Mouse (Mus musculus) 416B (cell line): ENCODE results near the gene Ptger2.

Experiments used
- DNase-seq: peaks from one replicate; pipeline ENCODE4 v3.0.0; 2011; ENCODE audit warnings: low read depth

The Ptger2 gene

GRCm38 (mm10) chr14:44987674-44988355 lies at the start of gene Ptger2:
Gene Ptger2, plus strand, starts transcription at chr14:44988195.
- DNase-seq: peak; percentile 34

GRCm38 (mm10) chr14:44960746-44961145 lies 27.2 kb upstream of the Ptger2 start:
- DNase-seq: no peak

- peak; percentile 42 for DNase-seq
These were observed 10.7 kb upstream of the Ptger2 start for GRCm38 (mm10) chr14:44977278-44977677.

- DNase-seq: peak; percentile 70
These were observed 8.1 kb upstream of the Ptger2 start for GRCm38 (mm10) chr14:44979887-44980286.

GRCm38 (mm10) chr14:44981490-44981889 lies 6.5 kb upstream of the Ptger2 start:
- DNase-seq: peak; percentile 83

GRCm38 (mm10) chr14:44984106-44984505 lies 3.9 kb upstream of the Ptger2 start:
- no peak for DNase-seq

- peak; percentile 21 for DNase-seq
These were observed 1.7 kb upstream of the Ptger2 start for GRCm38 (mm10) chr14:44986248-44986647.

GRCm38 (mm10) chr14:44988456-44989016 lies 541 bp downstream of the Ptger2 start:
- DNase-seq: no peak

GRCm38 (mm10) chr14:44989017-44989721 lies 1.2 kb downstream of the Ptger2 start:
- no peak for DNase-seq

GRCm38 (mm10) chr14:44989751-44990150 lies 1.8 kb downstream of the Ptger2 start:
- DNase-seq: no peak

- no peak for DNase-seq
These were observed 6.3 kb downstream of the Ptger2 start for GRCm38 (mm10) chr14:44994337-44994736.

- DNase-seq: no peak
These were observed 12.2 kb downstream of the Ptger2 start for GRCm38 (mm10) chr14:45000086-45000769.

GRCm38 (mm10) chr14:45005698-45006283 lies 17.8 kb downstream of the Ptger2 start:
- DNase-seq: peak; percentile 70

GRCm38 (mm10) chr14:45009242-45009641 lies 21.2 kb downstream of the Ptger2 start:
- no peak for DNase-seq

- DNase-seq: peak; percentile 94
These were observed 23.3 kb downstream of the Ptger2 start for GRCm38 (mm10) chr14:45011260-45011659.

- DNase-seq: peak; percentile 87
These were observed 23.7 kb downstream of the Ptger2 start for GRCm38 (mm10) chr14:45011671-45012070.

- peak; percentile 61 for DNase-seq
These were observed 33.6 kb downstream of the Ptger2 start for GRCm38 (mm10) chr14:45021551-45021950.

- no peak for DNase-seq
These were observed 46.3 kb downstream of the Ptger2 start for GRCm38 (mm10) chr14:45034293-45034692.

GRCm38 (mm10) chr14:45036579-45036978 lies 48.6 kb downstream of the Ptger2 start:
- DNase-seq: no peak

GRCm38 (mm10) chr14:45038052-45038451 lies 50.1 kb downstream of the Ptger2 start:
- peak; percentile 97 for DNase-seq

- peak; percentile 95 for DNase-seq
These were observed 53.0 kb downstream of the Ptger2 start for GRCm38 (mm10) chr14:45040851-45041475.

- DNase-seq: no peak
These were observed 60.1 kb downstream of the Ptger2 start for GRCm38 (mm10) chr14:45048128-45048527.
